Mouse (Mus musculus): Measurements from ENCODE around the gene Hist1h1c. TPM values are rescaled to one million over a fixed set of nuclear protein-coding genes. Genes with fewer than 3 reads are reported as not detected.
"Not testable (repeated sequence)": the region's sequence is repeated elsewhere in the genome, so short reads cannot be mapped to it uniquely, and the experiment has no call there.

The Hist1h1c gene
- polyA plus RNA-seq, 1 experiment from 2014 or later = 28.3 TPM

- peaks cover 13% of the 10 kb centered on the region for H3K4me1 ChIP-seq (ENCODE audit: insufficient read depth, low read length)
- WGBS = 87% methylated on average over 5 of the region's 5 CpGs
These were observed 11.0 kb downstream of the Hist1h1c start for GRCm38 (mm10) chr13:23749563-23750121.

GRCm38 (mm10) chr13:23750839-23751477, 12.3 kb downstream of the Hist1h1c start, which contains the start of gene Hist1h2ab:
Gene Hist1h2ab, plus strand, starts transcription at chr13:23751126.
- peak; percentile 54 for ATAC-seq (ENCODE audit: low FRiP score, low TSS enrichment)
- Histone ChIP-seq H3K4me1 (ENCODE audit: insufficient read depth, low read length) (peaks cover 12% of the 10 kb centered on the region), H3K9ac (replicated peaks; ENCODE audit: low read length) (peak within 1 kb of the TSS; percentile 73), H3K4me2 (replicated peaks; ENCODE audit: low read depth, low read length) (peak within 1 kb of the TSS; percentile 58), H3K27ac (ENCODE audit: low read length) (peak within 1 kb of the TSS; percentile 98), H3K4me3 (ENCODE audit: low read length) (peak within 1 kb of the TSS; percentile 50)
- WGBS = under 1% methylated on average over 24 of the region's 47 CpGs
- not testable (repeated sequence) for H3K27me3 ChIP-seq (ENCODE audit: insufficient read depth, low read length); H3K36me3 ChIP-seq (ENCODE audit: insufficient read depth, low read length); H3K9me3 ChIP-seq (ENCODE audit: low read length)

More at GRCm38 (mm10) chr13:23749563-23750121, 11.0 kb downstream of the Hist1h1c start:
- Histone ChIP-seq H3K4me2 (replicated peaks; ENCODE audit: low read depth, low read length) (no peak overlapping the region), H3K27ac (ENCODE audit: low read length) (peak overlapping the region; percentile 82), H3K9ac (replicated peaks; ENCODE audit: low read length) (no peak overlapping the region), H3K27me3 (ENCODE audit: insufficient read depth, low read length) (no peaks in the 10 kb centered on the region), H3K9me3 (ENCODE audit: low read length) (no peaks in the 10 kb centered on the region), H3K4me3 (ENCODE audit: low read length) (no peak overlapping the region), H3K36me3 (ENCODE audit: insufficient read depth, low read length) (no peaks in the 10 kb centered on the region)
- no peak for ATAC-seq (ENCODE audit: low FRiP score, low TSS enrichment)

GRCm38 (mm10) chr13:23751478-23751956, 12.9 kb downstream of the Hist1h1c start:
- Histone ChIP-seq H3K36me3 (ENCODE audit: insufficient read depth, low read length) (no peaks in the 10 kb centered on the region), H3K4me1 (ENCODE audit: insufficient read depth, low read length) (peaks cover 12% of the 10 kb centered on the region), H3K4me3 (ENCODE audit: low read length) (peak overlapping the region; percentile 50), H3K9me3 (ENCODE audit: low read length) (no peaks in the 10 kb centered on the region), H3K4me2 (replicated peaks; ENCODE audit: low read depth, low read length) (peak overlapping the region; percentile 58), H3K9ac (replicated peaks; ENCODE audit: low read length) (peak overlapping the region; percentile 73), H3K27me3 (ENCODE audit: insufficient read depth, low read length) (no peaks in the 10 kb centered on the region), H3K27ac (ENCODE audit: low read length) (peak overlapping the region; percentile 98)
- peak; percentile 44; the same call in 1 of the 2 replicates for ATAC-seq (ENCODE audit: low FRiP score, low TSS enrichment)
- under 1% methylated on average over 11 of the region's 11 CpGs for WGBS

GRCm38 (mm10) chr13:23752067-23752741, 13.6 kb downstream of the Hist1h1c start, which contains the start of gene Hist1h3b:
Gene Hist1h3b, plus strand, starts transcription at chr13:23752267.
- not testable (repeated sequence) for H3K9me3 ChIP-seq (ENCODE audit: low read length); H3K36me3 ChIP-seq (ENCODE audit: insufficient read depth, low read length); H3K27me3 ChIP-seq (ENCODE audit: insufficient read depth, low read length); H3K4me1 ChIP-seq (ENCODE audit: insufficient read depth, low read length)
- Histone ChIP-seq H3K9ac (replicated peaks; ENCODE audit: low read length) (peak within 1 kb of the TSS; percentile 73), H3K4me3 (ENCODE audit: low read length) (peak within 1 kb of the TSS; percentile 50), H3K27ac (ENCODE audit: low read length) (peak within 1 kb of the TSS; percentile 98), H3K4me2 (replicated peaks; ENCODE audit: low read depth, low read length) (peak within 1 kb of the TSS; percentile 58)
- 0% methylated on average over 15 of the region's 47 CpGs for WGBS
- peak; percentile 92 for ATAC-seq (ENCODE audit: low FRiP score, low TSS enrichment)

GRCm38 (mm10) chr13:23752742-23753172, 14.1 kb downstream of the Hist1h1c start:
- Histone ChIP-seq H3K27ac (ENCODE audit: low read length) (peak overlapping the region; percentile 92), H3K4me3 (ENCODE audit: low read length) (peak overlapping the region; percentile 47), H3K4me2 (replicated peaks; ENCODE audit: low read depth, low read length) (peak overlapping the region; percentile 55), H3K9me3 (ENCODE audit: low read length) (no peaks in the 10 kb centered on the region), H3K9ac (replicated peaks; ENCODE audit: low read length) (peak overlapping the region; percentile 72), H3K4me1 (ENCODE audit: insufficient read depth, low read length) (peaks cover 9% of the 10 kb centered on the region), H3K27me3 (ENCODE audit: insufficient read depth, low read length) (no peaks in the 10 kb centered on the region), H3K36me3 (ENCODE audit: insufficient read depth, low read length) (no peaks in the 10 kb centered on the region)
- 6% methylated on average over 6 of the region's 6 CpGs for WGBS
- no peak for ATAC-seq (ENCODE audit: low FRiP score, low TSS enrichment)

GRCm38 (mm10) chr13:23753314-23754078, 14.9 kb downstream of the Hist1h1c start:
- H3K36me3 ChIP-seq (ENCODE audit: insufficient read depth, low read length) = no peaks in the 10 kb centered on the region
- peak overlapping the region; percentile 28 for H3K27ac ChIP-seq (ENCODE audit: low read length)
- peak overlapping the region; percentile 55 for H3K4me2 ChIP-seq (replicated peaks; ENCODE audit: low read depth, low read length)
- H3K27me3 ChIP-seq (ENCODE audit: insufficient read depth, low read length) = no peaks in the 10 kb centered on the region
- no peak overlapping the region for H3K4me3 ChIP-seq (ENCODE audit: low read length)
- ATAC-seq (ENCODE audit: low FRiP score, low TSS enrichment) = no peak
- no peak overlapping the region for H3K9ac ChIP-seq (replicated peaks; ENCODE audit: low read length)
- H3K4me1 ChIP-seq (ENCODE audit: insufficient read depth, low read length) = peaks cover 6% of the 10 kb centered on the region
- 60% methylated on average over 4 of the region's 4 CpGs for WGBS
- no peaks in the 10 kb centered on the region for H3K9me3 ChIP-seq (ENCODE audit: low read length)

GRCm38 (mm10) chr13:23755000-23755399, 16.4 kb downstream of the Hist1h1c start:
- no peak overlapping the region for H3K9ac ChIP-seq (replicated peaks; ENCODE audit: low read length)
- no peaks in the 10 kb centered on the region for H3K27me3 ChIP-seq (ENCODE audit: insufficient read depth, low read length)
- no peak for ATAC-seq (ENCODE audit: low FRiP score, low TSS enrichment)
- no peaks in the 10 kb centered on the region for H3K9me3 ChIP-seq (ENCODE audit: low read length)
- no peak overlapping the region for H3K4me2 ChIP-seq (replicated peaks; ENCODE audit: low read depth, low read length)
- peaks cover 9% of the 10 kb centered on the region for H3K4me1 ChIP-seq (ENCODE audit: insufficient read depth, low read length)
- no peak overlapping the region for H3K4me3 ChIP-seq (ENCODE audit: low read length)
- H3K36me3 ChIP-seq (ENCODE audit: insufficient read depth, low read length) = no peaks in the 10 kb centered on the region
- no peak overlapping the region for H3K27ac ChIP-seq (ENCODE audit: low read length)

- Histone ChIP-seq H3K36me3 (ENCODE audit: insufficient read depth, low read length) (no peaks in the 10 kb centered on the region), H3K9ac (replicated peaks; ENCODE audit: low read length) (peak within 1 kb of the TSS; percentile 77), H3K27me3 (ENCODE audit: insufficient read depth, low read length) (no peaks in the 10 kb centered on the region), H3K27ac (ENCODE audit: low read length) (peak within 1 kb of the TSS; percentile 97), H3K4me2 (replicated peaks; ENCODE audit: low read depth, low read length) (peak within 1 kb of the TSS; percentile 77), H3K9me3 (ENCODE audit: low read length) (no peaks in the 10 kb centered on the region), H3K4me1 (ENCODE audit: insufficient read depth, low read length) (peaks cover 15% of the 10 kb centered on the region), H3K4me3 (ENCODE audit: low read length) (peak within 1 kb of the TSS; percentile 51)
- under 1% methylated on average over 17 of the region's 22 CpGs for WGBS
- ATAC-seq (ENCODE audit: low FRiP score, low TSS enrichment) = peak; percentile 83
These were observed 18.2 kb downstream of the Hist1h1c start, which contains the start of gene Hist1h4b for GRCm38 (mm10) chr13:23756790-23757189. Gene Hist1h4b, plus strand, starts transcription at chr13:23757013.

- peaks cover 15% of the 10 kb centered on the region for H3K4me1 ChIP-seq (ENCODE audit: insufficient read depth, low read length)
- peak overlapping the region; percentile 51 for H3K4me3 ChIP-seq (ENCODE audit: low read length)
- 1% methylated on average over 17 of the region's 23 CpGs for WGBS
- H3K27ac ChIP-seq (ENCODE audit: low read length) = peak overlapping the region; percentile 97
- no peaks in the 10 kb centered on the region for H3K36me3 ChIP-seq (ENCODE audit: insufficient read depth, low read length)
- no peak; the same call in none of the 2 replicates for ATAC-seq (ENCODE audit: low FRiP score, low TSS enrichment)
- peak overlapping the region; percentile 77 for H3K9ac ChIP-seq (replicated peaks; ENCODE audit: low read length)
- H3K27me3 ChIP-seq (ENCODE audit: insufficient read depth, low read length) = no peaks in the 10 kb centered on the region
- H3K4me2 ChIP-seq (replicated peaks; ENCODE audit: low read depth, low read length) = peak overlapping the region; percentile 77
- H3K9me3 ChIP-seq (ENCODE audit: low read length) = no peaks in the 10 kb centered on the region
These were observed 18.7 kb downstream of the Hist1h1c start for GRCm38 (mm10) chr13:23757211-23757773.
